Mouse (Mus musculus) heart, postnatal 10 days (tissue): Measurements from ENCODE around the gene Hcar2. TPM values are rescaled to one million over a fixed set of nuclear protein-coding genes. Genes with fewer than 3 reads are reported as not detected.

Experiments
- DNase-seq, 2 experiments: peaks; one replicate each; pipeline ENCODE4 v3.0.0; 2021
- intact Hi-C: fragments of 180-260 bp; cut with DNase I; formaldehyde crosslinking; loops from one replicate; pipeline ENCODE4 v1.15.1; 2025
- total RNA-seq, 2 experiments: library from RNA; stranded (reverse); gene quantifications; 2 replicates each; pipeline ENCODE4 v1.2.3; 2021

The Hcar2 gene
- total RNA-seq = under 1 TPM in 1 of 2 experiments, not detected in 1; 0.17 TPM

DNA sequence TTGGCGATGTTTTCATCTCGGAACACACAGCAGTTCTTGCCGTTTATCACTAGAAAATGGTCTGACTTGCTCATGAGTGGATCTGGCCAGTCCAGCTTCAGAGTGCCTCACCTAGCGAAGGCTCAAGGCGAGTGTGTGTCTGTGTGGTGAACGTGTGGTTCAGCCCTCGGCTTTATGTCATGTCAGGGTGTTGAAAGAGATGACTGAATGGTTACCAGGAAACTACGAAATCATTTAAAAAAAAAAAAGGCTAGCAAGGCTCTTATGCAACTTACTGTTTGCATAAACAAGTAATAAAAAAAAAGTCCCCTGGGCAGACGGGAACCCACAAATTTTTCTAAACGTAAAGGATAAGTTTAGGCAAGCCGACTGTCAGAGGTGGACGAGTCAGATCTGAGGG lies at the start of gene Hcar2:
TSS of gene Hcar2 (minus strand) at position 135 of the 400 bp plus-strand sequence.
- no peak for DNase-seq
- intact Hi-C loops = no loop called here

DNA sequence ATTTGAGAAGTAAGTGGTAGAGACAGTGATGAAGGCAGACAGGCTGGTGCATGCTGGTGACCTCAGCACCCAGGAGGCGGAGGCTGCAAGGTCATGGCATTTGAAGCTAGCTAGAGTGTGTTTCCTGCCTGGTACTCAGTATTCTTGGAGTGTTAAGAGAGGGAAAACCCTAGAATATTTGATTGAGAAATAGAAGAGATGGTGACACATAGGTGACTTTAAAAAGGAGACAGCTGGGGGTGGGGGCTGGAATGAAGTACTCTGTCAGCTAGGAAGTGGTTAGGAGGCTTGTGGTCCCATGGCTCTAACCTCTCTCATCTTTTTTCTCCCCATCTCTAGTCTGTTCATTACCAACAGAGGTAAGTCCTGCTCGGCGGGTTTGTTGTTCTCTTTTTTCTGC lies 49.6 kb upstream of the Hcar2 start:
- DNase-seq = no peak
- intact Hi-C loops = no loop called here

DNA sequence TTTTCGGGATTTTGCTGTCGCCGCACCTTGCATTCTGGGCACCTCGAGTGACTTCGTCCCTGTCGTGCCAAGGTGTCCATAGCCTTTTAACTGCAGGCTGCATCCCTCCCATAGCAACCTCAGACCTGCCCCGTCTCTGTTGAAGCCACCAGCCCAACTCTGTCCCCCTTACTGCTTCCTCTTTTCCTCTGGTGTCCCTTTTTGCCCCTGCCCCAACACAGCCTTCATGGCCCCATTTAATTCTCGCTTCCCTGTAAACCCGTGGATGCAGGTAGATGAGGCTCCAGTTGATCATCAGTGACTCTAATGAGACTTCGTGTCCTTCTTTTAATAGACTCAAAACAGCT lies 42.3 kb upstream of the Hcar2 start:
- intact Hi-C loops = loop anchor here (2.0 to 5.0 kb wide), 3 partner anchors 80 to 280 kb away; partner anchors contain the start of genes Kntc1 and Rsrc2

DNA sequence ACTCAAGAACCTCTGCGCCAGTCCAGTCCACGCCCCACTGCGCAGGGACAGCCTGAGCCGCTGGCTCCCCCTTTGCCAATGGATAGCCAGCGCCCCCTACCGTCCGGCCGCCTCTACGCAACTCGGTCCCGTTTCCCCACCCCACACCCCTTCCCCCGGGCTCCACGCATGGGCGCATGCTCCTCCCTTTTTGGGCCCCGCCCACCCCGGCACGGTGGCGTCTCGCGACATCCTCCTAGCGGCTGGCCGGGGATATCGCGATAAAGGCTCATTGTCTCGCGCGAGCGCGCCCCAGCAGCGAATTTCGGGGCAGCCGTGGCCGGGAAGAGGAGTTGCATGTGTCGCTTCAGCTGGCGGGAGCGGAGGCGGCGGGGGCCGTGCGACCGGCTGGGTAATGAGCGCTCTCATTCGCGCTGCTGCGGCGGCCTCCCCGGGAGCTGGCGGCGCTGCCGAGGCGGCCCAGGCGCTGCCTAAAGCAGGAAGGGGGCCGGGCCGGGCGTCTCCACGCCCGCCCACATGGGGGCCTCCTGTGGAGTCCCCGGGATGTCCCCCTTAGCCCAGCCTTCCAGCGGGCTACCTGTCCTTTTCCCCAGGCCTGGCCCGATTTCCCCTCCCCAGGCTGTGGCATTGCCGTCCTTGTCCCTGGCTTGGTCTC lies 41.8 kb upstream of the Hcar2 start, which contains the start of gene Denr:
TSS of gene Denr (plus strand) at position 200 of the 655 bp plus-strand sequence.
- intact Hi-C loops = loop anchor here (2.0 to 5.0 kb wide), 3 partner anchors 80 to 280 kb away; partner anchors contain the start of genes Kntc1 and Rsrc2

More for the DNA sequence above, 42.3 kb upstream of the Hcar2 start:
- no peak for DNase-seq

DNA sequence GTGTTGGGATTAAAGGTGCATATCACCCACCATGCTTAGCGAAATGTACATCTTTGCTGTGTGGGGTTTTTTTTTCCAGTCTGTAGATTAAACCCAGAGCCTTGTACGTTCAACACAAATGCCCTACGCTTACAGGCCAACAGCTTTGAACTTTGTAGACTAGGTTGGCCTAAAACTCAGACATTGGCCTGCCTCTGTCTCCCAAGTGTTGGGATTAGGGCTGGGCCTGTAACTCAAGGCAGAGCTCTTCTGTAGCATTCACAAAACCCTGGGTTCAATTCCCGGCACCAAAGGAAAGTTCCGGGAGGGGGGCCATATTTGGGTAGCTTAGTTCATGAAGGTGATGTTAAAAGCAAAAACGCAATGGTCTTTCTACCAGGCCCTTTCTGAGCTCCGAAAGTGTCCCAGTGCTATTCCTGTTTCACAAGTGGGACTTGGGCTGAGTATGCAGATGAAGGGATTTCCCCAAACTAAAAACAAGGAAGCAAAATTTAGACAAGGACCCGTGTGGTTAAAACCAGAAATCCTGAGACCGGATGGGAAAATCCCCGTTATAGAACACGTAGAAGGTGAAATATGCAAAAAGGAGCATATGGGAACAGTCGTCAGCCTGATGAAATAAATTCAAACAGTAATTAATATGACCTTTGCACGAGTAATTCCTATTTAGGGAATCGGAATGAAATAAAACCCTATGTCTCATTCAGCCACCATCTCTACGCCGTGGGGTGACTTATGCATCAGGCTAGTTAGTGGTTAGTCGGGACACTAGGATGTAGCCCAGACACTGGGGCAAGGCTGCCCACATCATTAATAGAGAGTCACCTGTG lies 41.1 kb upstream of the Hcar2 start:
- intact Hi-C loops = loop anchor here (2.0 to 5.0 kb wide), 3 partner anchors 79 to 279 kb away; partner anchors contain the start of genes Kntc1 and Rsrc2

More for the DNA sequence above, 41.8 kb upstream of the Hcar2 start, which contains the start of gene Denr:
- peak; percentile 100 for DNase-seq

DNA sequence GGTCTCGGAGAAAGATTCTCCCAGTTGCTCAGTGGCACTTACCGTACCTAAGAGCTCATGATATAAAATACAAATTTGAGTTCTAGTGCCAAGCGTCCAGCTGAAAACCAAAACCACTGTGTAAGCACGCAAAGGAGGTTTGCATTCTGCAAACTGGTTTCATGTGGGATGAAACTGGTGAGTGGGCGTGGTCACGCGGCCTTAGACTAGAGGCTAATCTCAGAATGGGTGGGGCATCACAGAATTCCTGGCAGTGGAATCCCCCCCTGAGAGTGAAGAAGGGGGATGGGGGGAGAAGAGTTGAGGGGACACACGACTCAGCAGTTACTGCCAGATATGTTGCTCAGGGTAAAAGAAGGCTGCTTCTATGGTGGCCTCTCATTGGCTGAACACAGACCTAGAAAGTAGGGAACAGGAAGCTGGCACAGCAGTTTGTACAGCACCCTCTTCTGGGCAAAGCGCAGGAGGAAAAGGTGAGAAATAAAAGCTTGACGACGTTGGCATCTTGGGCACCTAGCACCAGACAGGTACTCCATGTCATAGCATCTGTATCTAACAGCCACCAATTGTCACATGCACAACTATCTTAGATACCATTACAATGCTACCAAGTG lies 38.9 kb upstream of the Hcar2 start:
- DNase-seq = no peak
- intact Hi-C loops = no loop called here

More for the DNA sequence above, 41.1 kb upstream of the Hcar2 start:
- DNase-seq = no peak

DNA sequence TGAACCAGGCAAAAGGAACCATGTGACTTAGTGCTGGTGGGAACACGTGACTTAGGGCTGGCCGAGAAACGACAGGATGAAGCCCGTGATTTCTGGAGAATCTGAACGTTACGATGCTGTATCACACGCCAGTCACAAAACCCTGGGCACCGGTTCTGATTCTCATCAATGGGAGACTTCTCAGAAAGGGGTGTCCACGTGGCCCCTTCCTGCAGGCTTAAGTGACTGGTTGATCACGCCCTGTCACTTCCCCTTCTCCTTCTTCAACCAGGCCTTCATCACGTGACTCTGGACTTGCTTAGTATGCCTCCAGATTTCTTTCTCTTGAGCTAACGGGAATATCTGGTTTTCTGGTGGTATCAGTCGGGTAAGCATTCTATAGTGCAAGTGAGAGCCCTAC lies 32.1 kb upstream of the Hcar2 start:
- DNase-seq = no peak

DNA sequence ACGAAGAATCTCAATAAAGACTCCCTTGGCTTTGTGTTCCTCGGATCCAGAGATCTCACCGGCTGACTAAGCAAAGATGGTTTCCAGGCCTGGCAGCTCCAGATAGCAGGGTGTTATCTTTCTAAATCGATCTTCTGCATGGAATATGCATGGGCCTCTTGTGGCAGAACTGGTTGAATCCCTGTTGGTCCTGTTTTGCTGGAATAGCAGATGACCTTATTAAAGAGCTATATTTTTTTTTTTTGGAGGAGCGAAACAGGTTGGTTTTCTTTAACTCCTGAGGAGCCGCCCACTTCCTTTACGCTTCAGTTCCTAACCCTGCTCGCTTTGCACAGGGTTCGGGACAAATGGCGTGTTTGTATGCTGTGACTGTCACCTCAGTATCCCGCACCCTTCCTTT lies 31.1 kb upstream of the Hcar2 start:
- intact Hi-C loops = no loop called here

More for the DNA sequence above, 32.1 kb upstream of the Hcar2 start:
- intact Hi-C loops = no loop called here

DNA sequence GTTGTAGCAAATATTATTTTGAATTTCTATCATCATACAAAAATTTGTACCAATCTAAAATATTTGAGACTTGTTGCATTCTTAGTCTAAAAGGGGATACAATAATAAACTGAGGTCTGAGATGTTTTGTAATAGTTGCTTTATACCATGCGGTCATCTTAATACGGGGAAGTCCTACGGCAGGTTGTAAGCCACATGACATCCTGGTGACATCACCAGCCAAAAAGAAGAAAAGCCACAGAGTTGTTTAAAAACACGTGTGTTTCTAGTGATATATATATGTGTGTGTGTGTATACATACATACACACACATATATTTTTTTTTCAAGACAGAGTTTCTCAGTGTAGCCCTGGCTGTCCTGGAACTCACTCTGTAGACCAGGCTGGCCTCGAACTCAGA lies 28.2 kb upstream of the Hcar2 start:
- intact Hi-C loops = no loop called here
- no peak for DNase-seq

More for the DNA sequence above, 31.1 kb upstream of the Hcar2 start:
- no peak for DNase-seq

DNA sequence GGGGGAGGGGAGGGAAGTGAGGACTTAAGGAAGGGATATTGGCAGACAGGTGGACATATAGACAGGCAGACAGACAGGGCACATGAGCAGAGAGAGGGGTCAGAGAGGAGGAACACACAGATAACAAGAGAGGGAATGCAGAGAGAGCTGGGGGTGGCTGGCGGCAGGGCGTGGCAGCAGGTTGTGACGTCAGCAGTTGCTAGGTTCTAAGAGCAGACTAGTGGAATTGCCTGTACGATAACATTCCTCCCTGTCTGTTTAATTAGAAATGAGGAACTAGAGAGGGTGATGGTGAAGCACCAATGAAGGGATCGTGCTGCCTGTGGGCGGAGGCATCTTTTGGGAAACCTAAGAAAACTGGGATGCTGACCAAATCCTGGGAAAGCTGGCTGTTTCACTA lies 26.4 kb upstream of the Hcar2 start:
- intact Hi-C loops = no loop called here
- peak; percentile 25 to 67 for DNase-seq

DNA sequence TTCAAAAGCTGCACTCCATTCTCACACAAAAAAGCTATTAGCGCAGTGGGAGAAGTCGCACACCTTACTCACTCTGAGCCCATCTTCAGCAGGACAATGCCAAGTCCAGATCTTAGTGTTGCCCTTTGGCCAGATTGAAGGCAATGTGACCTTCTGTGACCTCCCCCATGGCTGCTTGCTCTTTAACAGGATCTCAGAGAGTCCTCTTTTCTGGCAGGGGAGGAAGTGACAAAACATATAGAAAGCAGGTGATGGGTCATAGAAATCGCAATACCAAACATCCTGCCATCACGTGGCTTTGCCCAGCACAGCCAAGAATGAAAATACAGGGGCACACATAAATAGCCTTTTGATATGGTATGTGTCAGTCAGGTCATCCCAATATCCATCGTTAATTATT lies 25.7 kb upstream of the Hcar2 start:
- DNase-seq = no peak
- intact Hi-C loops = no loop called here

DNA sequence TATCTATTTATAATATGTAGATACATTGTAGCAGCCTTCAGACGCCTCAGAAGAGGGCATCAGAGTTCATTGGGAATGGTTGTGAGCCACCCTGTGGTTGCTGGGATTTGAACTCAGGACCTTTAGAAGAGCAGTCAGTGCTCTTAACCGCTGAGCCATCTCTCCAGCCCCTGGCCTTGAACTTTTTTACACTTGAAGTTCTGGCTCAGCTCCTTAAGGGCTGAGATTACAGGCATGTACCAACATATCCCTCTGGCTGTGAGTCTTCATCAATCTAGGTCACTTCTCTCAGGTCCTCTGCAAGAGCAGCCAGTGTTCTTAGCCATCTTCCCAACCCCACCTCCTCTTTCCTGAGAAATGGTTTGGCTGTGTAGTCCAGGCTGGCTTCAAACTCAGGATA lies 25.0 kb upstream of the Hcar2 start:
- intact Hi-C loops = no loop called here
- DNase-seq = no peak

DNA sequence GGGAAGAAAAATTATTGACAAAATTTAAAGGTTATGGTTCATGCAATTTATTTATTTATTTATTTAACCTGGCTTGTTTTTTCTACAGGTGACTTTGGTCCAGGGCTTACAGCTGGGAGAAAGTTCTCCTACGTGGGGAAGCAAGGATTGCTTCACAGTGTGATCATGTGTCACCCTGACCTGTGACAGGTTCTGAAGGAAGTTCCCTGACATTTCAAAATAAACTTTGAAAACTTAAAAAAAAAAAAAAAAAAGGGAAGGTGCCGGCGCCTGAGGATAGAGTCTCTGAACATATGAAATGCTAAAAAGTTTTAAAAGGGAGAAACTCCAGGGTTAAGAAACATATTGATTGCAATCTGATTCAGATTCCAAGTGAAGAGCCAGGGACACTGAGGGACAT lies 21.1 kb upstream of the Hcar2 start:
- no peak for DNase-seq
- intact Hi-C loops = no loop called here

DNA sequence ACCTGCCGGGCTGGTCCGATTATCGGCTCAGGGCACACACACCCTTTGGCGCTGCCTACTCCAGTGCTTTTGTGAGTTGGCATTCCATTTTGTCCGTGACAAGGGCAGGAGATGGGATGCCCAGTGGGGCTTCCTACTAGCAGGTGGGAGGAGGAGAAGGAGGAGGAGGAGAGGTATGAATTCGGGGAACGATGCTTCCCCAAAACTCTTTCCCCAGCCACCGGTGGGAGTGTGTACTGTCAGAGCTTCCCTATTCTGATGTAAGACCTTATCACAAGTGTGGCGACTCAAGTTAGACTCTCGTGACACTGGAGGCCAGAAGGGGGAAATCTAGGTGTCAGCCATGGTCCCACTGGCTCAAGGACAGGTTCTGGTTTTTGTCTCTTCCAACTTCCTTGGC lies 19.0 kb upstream of the Hcar2 start:
- intact Hi-C loops = no loop called here
- no peak for DNase-seq

DNA sequence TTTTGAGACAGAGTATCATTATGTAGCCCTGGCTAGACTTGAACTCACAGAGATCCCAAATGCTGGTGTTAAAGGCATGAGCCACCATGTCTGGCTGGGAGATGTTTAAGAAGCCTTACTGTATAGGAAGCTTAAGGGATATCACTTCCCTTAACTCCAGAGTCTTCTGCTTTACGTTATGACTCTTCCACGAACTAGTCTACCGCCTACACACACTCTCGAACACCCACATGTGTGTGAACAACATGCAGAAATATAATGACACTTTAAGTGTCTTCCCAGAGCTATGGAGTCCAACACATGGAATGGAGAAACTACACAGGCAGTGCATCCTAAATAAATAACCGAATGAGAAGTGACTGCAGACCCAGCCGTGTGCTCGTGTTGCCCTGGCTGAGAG lies 18.6 kb upstream of the Hcar2 start:
- intact Hi-C loops = no loop called here
- DNase-seq = no peak

DNA sequence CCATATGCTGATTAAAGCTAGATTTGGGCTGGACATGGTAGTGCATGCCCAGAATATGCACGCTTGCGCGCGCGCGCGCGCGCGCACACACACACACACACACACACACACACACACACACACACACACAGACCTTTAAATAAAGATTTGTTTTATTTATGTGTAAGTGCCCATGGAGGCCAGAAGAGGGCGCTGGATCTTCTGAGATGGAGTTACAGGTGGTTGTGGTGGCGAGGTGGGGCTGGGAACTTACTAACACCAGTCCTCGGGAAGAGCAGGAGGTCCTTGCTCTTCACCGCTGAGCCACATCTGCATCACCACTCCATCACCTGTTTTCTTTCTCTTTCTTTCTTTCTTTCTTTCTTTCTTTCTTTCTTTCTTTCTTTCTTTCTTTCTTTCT lies 15.5 kb upstream of the Hcar2 start:
- DNase-seq = no peak
- intact Hi-C loops = no loop called here

DNA sequence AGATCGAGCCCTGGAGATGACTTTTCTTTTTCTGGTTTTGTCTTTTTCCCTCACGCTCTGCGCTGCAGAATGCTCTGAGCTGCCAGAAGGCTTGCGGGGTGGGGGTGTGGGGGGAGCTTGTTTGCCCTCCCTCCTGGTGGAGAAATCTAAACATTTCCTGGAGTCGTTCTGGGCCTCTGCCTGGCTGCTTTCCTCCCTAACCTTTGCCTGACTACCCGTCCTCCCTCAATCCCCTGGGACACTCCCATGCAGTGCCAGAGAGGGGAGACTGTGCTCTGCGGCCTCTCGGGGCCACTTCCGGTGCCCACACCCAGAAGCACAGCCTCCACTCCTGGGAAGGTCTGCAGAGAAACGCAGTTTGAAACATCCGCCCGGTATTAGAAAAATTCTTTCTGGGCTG lies 14.6 kb upstream of the Hcar2 start, which contains the start of gene Hcar1:
TSS of gene Hcar1 (minus strand) at position 93 of the 400 bp plus-strand sequence.
- peak; percentile 22 to 41 for DNase-seq
- intact Hi-C loops = no loop called here

DNA sequence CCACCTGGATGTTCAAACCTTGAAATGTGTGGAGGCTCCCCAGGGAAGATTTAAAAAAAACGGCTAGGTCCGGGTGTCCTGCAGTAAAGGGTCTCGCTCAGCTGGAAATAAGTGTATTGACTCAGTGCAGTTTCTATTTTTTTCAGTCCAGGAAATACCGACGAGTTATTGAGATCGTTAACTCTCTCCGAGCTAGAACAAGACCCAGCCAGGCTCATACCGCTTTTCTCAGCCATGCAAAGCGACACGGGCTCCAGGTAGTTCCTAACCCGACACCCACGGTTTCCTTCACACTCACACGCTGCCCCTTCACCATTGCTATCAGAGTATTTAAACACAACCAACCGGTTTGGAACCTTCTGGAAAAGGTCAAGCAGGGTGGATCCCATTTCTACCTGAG lies 12.8 kb upstream of the Hcar2 start:
- DNase-seq = no peak

DNA sequence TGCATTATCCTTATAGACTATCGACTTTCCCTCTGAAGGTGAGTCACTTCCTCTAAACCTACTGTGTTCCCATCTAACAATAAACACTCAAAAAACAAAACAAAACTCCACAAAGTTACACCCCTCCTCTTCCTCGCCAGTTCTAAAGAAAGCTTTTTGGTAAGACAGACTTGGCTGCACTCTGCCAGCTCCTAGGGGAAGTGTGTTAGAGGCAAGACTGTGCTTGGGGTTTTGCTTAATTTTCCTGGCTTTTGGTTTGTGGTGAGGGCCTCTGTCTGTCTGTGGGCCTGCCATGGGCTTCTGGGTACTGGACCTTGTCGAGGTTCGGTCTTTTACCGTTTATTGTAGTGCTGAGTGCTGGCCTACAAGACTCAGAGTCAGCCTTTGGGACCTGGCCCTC lies 8.9 kb upstream of the Hcar2 start:
- no peak for DNase-seq
- intact Hi-C loops = no loop called here

More for the DNA sequence above, 12.8 kb upstream of the Hcar2 start:
- intact Hi-C loops = no loop called here

DNA sequence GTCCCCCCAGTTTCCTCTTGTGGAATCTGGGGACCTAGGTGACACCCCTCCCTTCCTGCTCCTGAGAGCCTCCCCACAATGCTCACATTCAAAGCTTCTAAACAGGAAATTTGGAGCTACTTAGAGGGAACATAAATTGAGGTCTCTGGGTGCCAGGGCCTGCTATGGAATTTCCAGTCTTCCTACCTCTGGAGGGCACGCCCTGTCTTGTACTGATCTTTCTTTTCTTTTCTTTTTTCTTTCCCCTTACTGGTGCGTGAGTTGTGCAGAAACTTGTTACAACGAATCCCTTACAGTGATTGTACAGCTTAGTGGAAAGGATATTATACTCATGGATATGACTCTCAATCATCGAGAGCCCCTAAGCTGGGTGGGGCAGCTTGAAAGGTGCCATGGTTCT lies 4.3 kb upstream of the Hcar2 start:
- DNase-seq = no peak
- intact Hi-C loops = no loop called here

DNA sequence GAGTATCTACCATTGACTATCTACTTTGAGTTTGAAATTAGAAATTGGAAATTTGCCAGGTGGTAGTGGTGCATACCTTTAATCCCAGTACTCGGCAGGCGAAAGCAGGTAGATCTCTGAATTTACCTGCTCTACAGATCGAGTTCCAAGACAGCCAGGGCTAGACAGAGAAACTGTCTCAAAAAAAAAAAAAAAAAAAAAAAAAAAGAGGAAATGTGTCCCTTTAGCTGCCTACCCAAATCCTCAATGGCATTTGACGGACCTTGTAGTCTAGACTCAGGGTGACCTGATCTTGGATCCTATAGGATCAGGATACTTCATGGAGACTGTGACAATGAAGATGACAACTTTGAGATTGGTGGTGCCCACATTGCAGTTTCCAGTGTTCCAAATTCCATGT lies 1.2 kb upstream of the Hcar2 start:
- intact Hi-C loops = no loop called here
- DNase-seq = no peak
